Mouse (Mus musculus): ENCODE measurements at regions not wholly inside any gene's neighbourhood (a gene's known extent, or its start where the extent isn't known, plus 50 kb on each side); places are given as distances from the start of the nearest gene placed in this dataset.

GRCm38 (mm10) chr12:9762842-9763241 is 192.9 kb downstream of the Osr1 start:
- TF ChIP-seq POLR2A (IDR thresholded peaks at IDR 0.05; ENCODE audit: low read depth, low read length) (no peak), CTCF (conservative IDR thresholded peaks at IDR 0.05; ENCODE audit: insufficient read depth, insufficient read length, low read depth, low read length) (no peak)
